Comparison of ENCODE assay signal across 8 mouse cellular contexts in the genomic region with DNA sequence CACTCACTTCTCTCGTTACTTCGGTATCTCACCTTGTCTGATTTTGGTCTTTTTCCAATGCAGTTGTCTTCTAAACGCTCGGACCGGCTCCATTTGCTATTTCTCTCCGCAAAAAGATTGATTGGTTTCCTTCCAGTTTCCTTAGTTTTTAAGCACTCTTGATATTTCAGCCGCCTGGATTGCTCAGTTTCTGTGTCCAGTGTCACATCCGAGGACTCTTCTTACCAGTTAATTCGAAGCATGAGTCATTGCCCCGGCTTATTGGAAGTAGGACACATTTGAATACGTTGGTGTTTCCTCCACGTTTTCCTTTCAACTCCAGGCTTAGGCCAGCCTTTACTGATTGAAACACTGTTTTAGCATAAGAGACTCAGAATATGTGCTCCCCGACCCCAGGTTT. TPM values are rescaled to one million over a fixed set of nuclear protein-coding genes. Genes with fewer than 3 reads are reported as not detected.
DNase-seq lines count a peak whose midpoint lies in the region; ATAC-seq and TF ChIP-seq lines count a peak whose summit lies in the region.

No protein-coding gene starts in this region.

- no peaks in the 10 kb centered on the region for H3K27me3 ChIP-seq in spleen, adult 2 months (ENCODE audit: control insufficient read depth, insufficient read depth, low read length)
- H3K27me3 ChIP-seq in forebrain, postnatal 0 days (ENCODE audit: insufficient read depth, low read length): no peaks in the 10 kb centered on the region
- no peaks in the 10 kb centered on the region for H3K27me3 ChIP-seq in kidney, adult 2 months (replicated peaks; ENCODE audit: control insufficient read depth, insufficient read depth, low read length)
- H3K27me3 ChIP-seq in liver, embryonic 12.5 days (replicated peaks): no peaks in the 10 kb centered on the region

- ATAC-seq in forebrain, postnatal 0 days: no peak
- ATAC-seq in liver, embryonic 12.5 days: no peak

- peak overlapping the region; percentile 64 for H3K4me2 ChIP-seq in forebrain, postnatal 0 days (ENCODE audit: low read depth)
- peak overlapping the region; percentile 74 for H3K4me2 ChIP-seq in liver, embryonic 12.5 days

- no peak overlapping the region for H3K27ac ChIP-seq in spleen, adult 2 months (ENCODE audit: insufficient read depth, low read length)
- peak overlapping the region; percentile 54 for H3K27ac ChIP-seq in forebrain, postnatal 0 days (ENCODE audit: low read depth, low read length)
- no peak overlapping the region for H3K27ac ChIP-seq in kidney, adult 2 months (ENCODE audit: insufficient read depth, low read depth, low read length)
- peak overlapping the region; percentile 81 for H3K27ac ChIP-seq in liver, embryonic 12.5 days

- WGBS in spleen, adult 2 months: 2% methylated on average over 13 of the region's 13 CpGs
- WGBS in forebrain, postnatal 0 days: under 1% methylated on average over 13 of the region's 13 CpGs
- WGBS in kidney, adult 2 months: under 1% methylated on average over 13 of the region's 13 CpGs
- under 1% methylated on average over 13 of the region's 13 CpGs for WGBS in liver, embryonic 12.5 days (ENCODE audit: insufficient replicate concordance)

- no peaks in the 10 kb centered on the region for H3K36me3 ChIP-seq in spleen, adult 2 months (ENCODE audit: control insufficient read depth, insufficient read depth, low read length)
- no peaks in the 10 kb centered on the region for H3K36me3 ChIP-seq in forebrain, postnatal 0 days (ENCODE audit: insufficient read depth)
- no peaks in the 10 kb centered on the region for H3K36me3 ChIP-seq in kidney, adult 2 months (ENCODE audit: control insufficient read depth, insufficient read depth, low read length)
- H3K36me3 ChIP-seq in liver, embryonic 12.5 days: no peaks in the 10 kb centered on the region

- H3K4me1 ChIP-seq in spleen, adult 2 months (ENCODE audit: control insufficient read depth, insufficient read depth, insufficient read length): no peaks in the 10 kb centered on the region
- H3K4me1 ChIP-seq in forebrain, postnatal 0 days (ENCODE audit: insufficient read depth): 0 out of 2 replicates have a peak, but pooled peaks cover 5% of the 10 kb centered on the region
- peaks cover 3% of the 10 kb centered on the region; the same call in 1 of the 2 replicates for H3K4me1 ChIP-seq in kidney, adult 2 months (ENCODE audit: control insufficient read depth, insufficient read depth, low read length)
- peaks cover 15% of the 10 kb centered on the region for H3K4me1 ChIP-seq in liver, embryonic 12.5 days

- H3K9me3 ChIP-seq in forebrain, postnatal 0 days (ENCODE audit: low read length): no peaks in the 10 kb centered on the region
- H3K9me3 ChIP-seq in liver, embryonic 12.5 days (replicated peaks): no peaks in the 10 kb centered on the region

- no peak for TF ChIP-seq CTCF in spleen, adult 2 months (IDR thresholded peaks at IDR 0.05; ENCODE audit: extremely low read depth, insufficient read depth, insufficient read length, insufficient replicate concordance)
- TF ChIP-seq CTCF in forebrain, postnatal 0 days (IDR thresholded peaks at IDR 0.05; ENCODE audit: low read depth): no peak
- TF ChIP-seq CTCF in kidney, adult 2 months (conservative IDR thresholded peaks at IDR 0.05; ENCODE audit: insufficient read depth, insufficient read length, low read depth, low read length): no peak

- TF ChIP-seq POLR2A in spleen, adult 2 months (IDR thresholded peaks at IDR 0.05; ENCODE audit: low read depth, low read length): no peak
- TF ChIP-seq POLR2A in kidney, adult 2 months (IDR thresholded peaks at IDR 0.05; ENCODE audit: low read depth, low read length): no peak

- H3K9ac ChIP-seq in forebrain, postnatal 0 days: peak overlapping the region; percentile 51
- peak overlapping the region; percentile 72 for H3K9ac ChIP-seq in liver, embryonic 12.5 days

- peak overlapping the region; percentile 72 for H3K4me3 ChIP-seq in spleen, adult 2 months (ENCODE audit: extremely low read depth, insufficient read depth, insufficient read length)
- H3K4me3 ChIP-seq in forebrain, postnatal 0 days (ENCODE audit: low read depth, low read length): peak overlapping the region; percentile 56
- peak overlapping the region; percentile 70 for H3K4me3 ChIP-seq in kidney, adult 2 months (ENCODE audit: insufficient read depth, low read depth, low read length)
- peak overlapping the region; percentile 75 for H3K4me3 ChIP-seq in liver, embryonic 12.5 days

- no peak for DNase-seq in spleen, adult 2 months (ENCODE audit: low read depth in 1 of 2, low spot score in 2 of 2)
- DNase-seq in spleen, adult 12 weeks (ENCODE audit: low spot score): no peak
- DNase-seq in cerebellum, adult 8-10 months: peak; percentile 23
- peak; percentile 37 for DNase-seq in forebrain, postnatal 0 days
- peak; percentile 28 for DNase-seq in kidney, adult 2 months
- DNase-seq in neural tube, embryonic 10.5 days (ENCODE audit: extremely low spot score, low spot score): peak; percentile 30
- DNase-seq in urinary bladder, postnatal 36 days (ENCODE audit: low spot score in 2 of 2): no peak

RNA-seq across cellular contexts. Expression of a gene that starts 1.0 kb away (rescaled TPM):
- polyA plus RNA-seq in spleen, adult 2 months (2012; rRNA removed): 0.29 and 0.46 TPM in 2 replicates
- 11.4 and 12.0 TPM in 2 replicates for total RNA-seq in forebrain, postnatal 0 days (2014; rRNA removed)
- 4.4 and 6.5 TPM in 2 replicates for polyA plus RNA-seq in forebrain, postnatal 0 days (2015; fragmentation: Nextera tagmentation; extraction: Ambion mirVana)
- polyA plus RNA-seq in kidney, adult 2 months (2012; rRNA removed): 0.58 and 1.2 TPM in 2 replicates
- 7.1 and 7.5 TPM in 2 replicates for polyA plus RNA-seq in liver, embryonic 12.5 days (2016; fragmentation: Nextera tagmentation; extraction: Ambion mirVana)

Comparison
In these comparisons a context has a peak if more than half of its experiments do, and no peak if none do; other contexts are left out.
1. DNase-seq: peak in cerebellum, adult 8-10 months (single experiment), forebrain, postnatal 0 days (single experiment), kidney, adult 2 months (single experiment) and neural tube, embryonic 10.5 days (single experiment); none in spleen, adult 2 months (0 of 2), spleen, adult 12 weeks (single experiment) and urinary bladder, postnatal 36 days (0 of 2).
2. H3K27ac ChIP-seq: peak in forebrain, postnatal 0 days (single experiment) and liver, embryonic 12.5 days (single experiment); none in spleen, adult 2 months (single experiment) and kidney, adult 2 months (single experiment).
3. Peak in every context shown above with its lines, with median percentiles within 50 percentile points of each other: H3K4me3 ChIP-seq.